Mouse (Mus musculus) urinary bladder, postnatal 36 days (tissue): Measurements from ENCODE around the gene Eftud2.

Experiments used
- DNase-seq, 2 experiments: peaks; one replicate each; pipeline ENCODE4 v3.0.0; 2022; ENCODE audit warnings: low spot score in 2 of 2, mixed read lengths in 1 of 2

Gene Eftud2

GRCm38 (mm10) chr11:102880585-102881313 is at the start of gene Eftud2, which contains the start of gene Ccdc103:
Eftud2 (minus strand) TSS chr11:102880985.
Ccdc103 (plus strand) TSS chr11:102881204.
- DNase-seq = peak; percentile 90 to 93

- DNase-seq = no peak
These were observed 44.5 kb upstream of the Eftud2 start for GRCm38 (mm10) chr11:102925351-102925717.

GRCm38 (mm10) chr11:102924557-102925350 is 44.0 kb upstream of the Eftud2 start, which contains the start of gene Kif18b:
Kif18b (minus strand) TSS chr11:102925124.
- peak; percentile 85 to 92 for DNase-seq

- DNase-seq = no peak
These were observed 40.7 kb upstream of the Eftud2 start for GRCm38 (mm10) chr11:102921491-102921890.

- no peak for DNase-seq
These were observed 37.3 kb upstream of the Eftud2 start for GRCm38 (mm10) chr11:102918077-102918476.

- DNase-seq = no peak
These were observed 34.6 kb upstream of the Eftud2 start for GRCm38 (mm10) chr11:102915380-102915779.

- DNase-seq = no peak
These were observed 30.6 kb upstream of the Eftud2 start for GRCm38 (mm10) chr11:102911376-102911775.

GRCm38 (mm10) chr11:102903654-102904053 is 22.9 kb upstream of the Eftud2 start:
- no peak for DNase-seq

- no peak for DNase-seq
These were observed 21.3 kb upstream of the Eftud2 start for GRCm38 (mm10) chr11:102902107-102902506.

- no peak for DNase-seq
These were observed 20.4 kb upstream of the Eftud2 start for GRCm38 (mm10) chr11:102901199-102901598.

- DNase-seq = peak; percentile 59 to 74
These were observed 20.0 kb upstream of the Eftud2 start, which contains the start of gene Gfap for GRCm38 (mm10) chr11:102900763-102901162. Gfap (minus strand) TSS chr11:102900912.

GRCm38 (mm10) chr11:102898408-102898807 is 17.6 kb upstream of the Eftud2 start:
- no peak for DNase-seq

- DNase-seq = no peak
These were observed 15.9 kb upstream of the Eftud2 start for GRCm38 (mm10) chr11:102896641-102897040.

- DNase-seq = no peak
These were observed 15.0 kb upstream of the Eftud2 start for GRCm38 (mm10) chr11:102895779-102896178.

GRCm38 (mm10) chr11:102894716-102895115 is 13.9 kb upstream of the Eftud2 start:
- no peak for DNase-seq

GRCm38 (mm10) chr11:102893015-102893651 is 12.3 kb upstream of the Eftud2 start:
- DNase-seq = peak; percentile 72 to 79

- peak in 1 of 2 experiments; percentile 13 for DNase-seq
These were observed 9.3 kb upstream of the Eftud2 start for GRCm38 (mm10) chr11:102890096-102890495.

- DNase-seq = no peak
These were observed 7.3 kb upstream of the Eftud2 start for GRCm38 (mm10) chr11:102888135-102888534.

GRCm38 (mm10) chr11:102887433-102887832 is 6.6 kb upstream of the Eftud2 start:
- no peak for DNase-seq

GRCm38 (mm10) chr11:102884616-102885219 is 3.9 kb upstream of the Eftud2 start, which contains the start of gene Fam187a:
Fam187a (plus strand) TSS chr11:102885169.
- no peak for DNase-seq

- DNase-seq = no peak
These were observed 771 bp upstream of the Eftud2 start for GRCm38 (mm10) chr11:102881314-102882198.
